Mouse (Mus musculus) heart, embryonic 10.5 days (tissue): ENCODE measurements at regions not wholly inside any gene's neighbourhood (a gene's known extent, or its start where the extent isn't known, plus 50 kb on each side); places are given as distances from the start of the nearest gene placed in this dataset.
A peak's percentile ranks its signal among the peaks of the same experiment; 100 is the strongest.
"Not testable (repeated sequence)": the region's sequence is repeated elsewhere in the genome, so short reads cannot be mapped to it uniquely, and the experiment has no call there.

Experiments used
- DNase-seq: peaks from one replicate; pipeline ENCODE4 v3.0.0-alpha.2; 2017; ENCODE audit warnings: low spot score
- H3K27ac ChIP-seq: fragments of 300-500 bp; sonication (generic); 2 replicates; pipeline ENCODE4 v1.5.1; 2016; ENCODE audit warnings: mild to moderate bottlenecking
- H3K27me3 ChIP-seq: fragments of 300-500 bp; sonication (generic); 2 replicates; pipeline ENCODE4 v1.6.1; 2016; ENCODE audit warnings: mild to moderate bottlenecking; ENCODE audit not compliant: poor library complexity, insufficient read depth, severe bottlenecking
- H3K36me3 ChIP-seq: fragments of 300-500 bp; sonication (generic); 2 replicates; pipeline ENCODE4 v1.6.1; 2016; ENCODE audit warnings: mild to moderate bottlenecking, moderate library complexity
- H3K4me1 ChIP-seq: fragments of 300-500 bp; sonication (generic); 2 replicates; pipeline ENCODE4 v1.6.1; 2016; ENCODE audit warnings: mild to moderate bottlenecking
- H3K4me3 ChIP-seq: fragments of 300-500 bp; sonication (generic); 2 replicates; pipeline ENCODE4 v1.5.1; 2016; ENCODE audit warnings: mild to moderate bottlenecking, moderate library complexity
- H3K9me3 ChIP-seq: fragments of 300-500 bp; sonication (generic); 2 replicates; pipeline ENCODE4 v1.6.1; 2016; ENCODE audit warnings: mild to moderate bottlenecking, moderate library complexity
- WGBS: fragments of 180-500 bp; shearing (Covaris S2); methylation state at CpG from one replicate; pipeline ENCODE4 v1.1.7; 2016; 5-methylcytosine and 5-hydroxymethylcytosine counted together

DNA sequence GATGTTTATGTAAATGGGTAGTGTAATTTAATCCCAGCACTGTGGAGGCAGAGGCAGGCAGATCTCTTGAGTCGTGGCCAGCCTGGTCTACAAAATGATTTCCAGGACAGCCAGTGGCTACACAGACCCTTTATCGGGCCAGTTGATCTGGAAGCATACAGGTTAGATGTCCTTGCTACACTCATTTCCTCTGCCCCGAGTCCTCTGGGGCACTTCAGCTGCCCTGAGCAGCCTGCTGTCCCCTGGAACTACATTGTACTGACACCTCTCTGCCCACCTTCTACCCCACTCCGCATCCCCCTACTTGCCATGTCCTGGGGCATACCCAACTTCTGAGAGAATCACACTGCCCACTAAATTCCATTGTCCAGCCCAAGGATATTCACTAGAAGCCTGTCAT lies 60.6 kb upstream of the Helt start:
- WGBS: 83% methylated on average over 4 of the region's 4 CpGs
- H3K27me3 ChIP-seq: no peaks in the 10 kb centered on the region

DNA sequence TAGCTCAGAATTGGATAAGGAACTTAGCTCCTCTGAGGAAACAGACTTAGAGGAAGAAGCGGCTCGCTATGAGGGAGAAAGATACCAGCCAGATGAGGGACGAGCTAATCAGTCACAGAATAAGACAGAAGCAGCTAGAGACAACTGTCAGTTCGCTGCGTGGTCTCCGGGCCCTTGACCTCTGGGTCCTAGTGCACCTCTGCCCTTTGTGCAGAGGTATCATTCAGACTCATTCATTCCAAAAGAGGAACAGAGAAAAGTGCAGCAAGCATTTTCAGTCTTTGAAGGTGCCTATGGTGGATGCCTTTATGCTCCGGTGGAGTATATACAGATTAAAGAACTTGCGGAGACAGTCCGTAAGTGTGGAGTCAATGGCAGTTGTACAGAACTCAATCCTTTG lies 63.5 kb upstream of the Helt start:
- H3K4me3 ChIP-seq, H3K36me3 ChIP-seq, H3K4me1 ChIP-seq, H3K27ac ChIP-seq, H3K9me3 ChIP-seq, H3K27me3 ChIP-seq: not testable (repeated sequence)
- peak; percentile 6 for DNase-seq
- WGBS: 89% methylated on average over 9 of the region's 9 CpGs

More for the DNA sequence above, 60.6 kb upstream of the Helt start:
- H3K9me3 ChIP-seq: peaks cover 7% of the 10 kb centered on the region; the same call in 1 of the 2 replicates
- no peaks in the 10 kb centered on the region for H3K4me1 ChIP-seq
- no peak overlapping the region for H3K4me3 ChIP-seq
- DNase-seq: peak; percentile 62
- H3K36me3 ChIP-seq: no peaks in the 10 kb centered on the region
- H3K27ac ChIP-seq: no peak overlapping the region

DNA sequence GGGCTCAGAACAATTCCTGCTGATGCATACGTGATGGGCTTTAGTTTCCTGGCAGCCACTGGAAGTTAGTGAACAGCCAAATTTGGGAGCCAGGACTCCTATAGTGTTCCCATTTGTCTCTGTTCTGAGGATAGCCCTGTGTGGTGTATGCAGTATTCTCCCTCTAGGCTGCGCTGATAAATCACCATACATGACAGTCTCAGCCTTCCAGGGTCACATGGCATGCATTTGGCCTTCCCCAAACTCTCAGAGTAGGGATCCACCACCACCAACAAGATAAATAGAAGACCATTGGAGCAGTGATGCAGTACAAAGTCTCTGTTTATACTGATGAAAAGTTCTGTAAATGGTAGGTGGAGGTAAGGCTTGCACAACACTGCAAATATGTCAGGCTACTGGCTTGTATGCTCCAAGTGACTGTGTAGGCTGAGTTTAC lies 68.4 kb upstream of the Helt start:
- H3K36me3 ChIP-seq: no peaks in the 10 kb centered on the region
- H3K27me3 ChIP-seq: no peaks in the 10 kb centered on the region
- 77% methylated on average over 2 of the region's 2 CpGs for WGBS
- no peaks in the 10 kb centered on the region for H3K9me3 ChIP-seq
- peak; percentile 54 for DNase-seq
- H3K4me1 ChIP-seq: no peaks in the 10 kb centered on the region
- no peak overlapping the region for H3K27ac ChIP-seq
- no peak overlapping the region for H3K4me3 ChIP-seq

DNA sequence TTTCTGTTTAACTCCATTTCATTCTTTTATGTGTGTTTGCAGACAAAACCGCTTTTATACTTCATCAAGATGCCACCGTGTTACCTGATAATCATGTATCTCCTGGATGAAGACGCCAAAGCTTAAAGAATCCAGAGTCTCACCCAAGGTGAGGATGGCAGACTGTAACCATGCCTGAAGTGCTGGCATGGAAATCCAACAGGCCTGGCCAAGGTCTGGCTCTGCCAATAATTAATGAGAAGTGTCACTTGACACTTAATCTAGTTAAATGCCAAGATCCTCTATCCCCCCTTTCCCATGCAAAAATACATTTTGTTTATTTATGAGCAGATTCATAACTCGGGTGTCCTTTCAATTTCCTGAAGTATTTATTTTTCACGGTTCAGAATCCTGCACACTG lies 71.2 kb upstream of the Helt start:
- Histone ChIP-seq H3K4me1 (no peaks in the 10 kb centered on the region), H3K4me3 (no peak overlapping the region), H3K9me3 (no peaks in the 10 kb centered on the region), H3K27me3 (no peaks in the 10 kb centered on the region), H3K27ac (no peak overlapping the region), H3K36me3 (no peaks in the 10 kb centered on the region)
- WGBS: 85% methylated on average over 5 of the region's 5 CpGs
- peak; percentile 22 for DNase-seq

DNA sequence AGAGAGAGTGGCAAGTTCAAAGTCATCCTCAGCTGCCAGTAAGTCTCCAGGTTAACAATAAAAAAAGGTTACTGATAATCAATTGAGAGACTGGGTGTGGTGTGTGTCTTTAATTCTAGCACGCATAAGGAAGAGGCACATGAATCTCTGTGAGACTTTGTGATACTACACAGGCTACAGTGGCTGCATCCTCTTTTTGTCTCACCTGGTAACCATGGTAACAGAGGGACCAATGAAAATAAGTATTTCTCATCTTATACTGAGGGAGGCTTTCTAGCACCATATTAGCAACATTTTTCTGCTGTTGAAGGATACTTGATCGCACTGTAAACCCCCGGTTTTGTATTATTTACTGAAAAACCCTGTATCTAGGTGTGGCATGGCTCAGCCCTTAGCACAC lies 72.7 kb upstream of the Helt start:
- H3K27ac ChIP-seq: no peak overlapping the region
- H3K4me1 ChIP-seq: no peaks in the 10 kb centered on the region
- H3K27me3 ChIP-seq: no peaks in the 10 kb centered on the region
- H3K4me3 ChIP-seq: no peak overlapping the region
- H3K36me3 ChIP-seq: no peaks in the 10 kb centered on the region
- peak; percentile 1 for DNase-seq
- WGBS: 85% methylated on average over 3 of the region's 3 CpGs
- no peaks in the 10 kb centered on the region for H3K9me3 ChIP-seq

GRCm38 (mm10) chr8:46374092-46374491 lies 79.6 kb upstream of the Helt start:
- Histone ChIP-seq H3K36me3 (no peaks in the 10 kb centered on the region), H3K27me3 (no peaks in the 10 kb centered on the region), H3K4me3 (no peak overlapping the region), H3K4me1 (no peaks in the 10 kb centered on the region), H3K27ac (no peak overlapping the region), H3K9me3 (no peaks in the 10 kb centered on the region)
- WGBS: 37% methylated on average over 4 of the region's 4 CpGs
- DNase-seq: no peak

GRCm38 (mm10) chr8:46375986-46376385 lies 81.5 kb upstream of the Helt start:
- Histone ChIP-seq H3K27ac (no peak overlapping the region), H3K27me3 (no peaks in the 10 kb centered on the region)

DNA sequence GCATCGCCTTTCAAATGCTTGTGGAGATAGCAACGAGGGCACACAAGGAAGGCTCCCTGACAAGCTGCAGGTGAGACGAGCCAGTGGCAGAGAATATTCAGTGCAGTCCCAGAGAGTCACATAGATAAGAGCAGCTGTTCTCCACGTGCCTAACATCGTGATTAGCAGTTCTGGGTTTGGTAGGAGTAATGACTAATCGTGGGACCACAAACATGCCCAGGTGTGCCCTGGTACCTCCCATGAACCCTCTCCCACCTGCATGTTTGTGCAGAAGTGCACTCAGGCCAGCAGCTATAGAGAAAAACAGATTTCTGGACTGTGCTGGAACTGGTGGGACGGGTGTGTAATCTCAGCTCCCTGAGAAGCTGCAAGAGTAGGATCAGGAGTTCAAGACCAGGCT lies 85.9 kb upstream of the Acsl1 start:
- H3K9me3 ChIP-seq: no peaks in the 10 kb centered on the region
- no peaks in the 10 kb centered on the region for H3K4me1 ChIP-seq
- H3K4me3 ChIP-seq: no peak overlapping the region
- H3K36me3 ChIP-seq: no peaks in the 10 kb centered on the region
- H3K27me3 ChIP-seq: no peaks in the 10 kb centered on the region
- H3K27ac ChIP-seq: no peak overlapping the region
- no peak for DNase-seq
- 68% methylated on average over 7 of the region's 7 CpGs for WGBS

More at GRCm38 (mm10) chr8:46375986-46376385, 81.5 kb upstream of the Helt start:
- no peaks in the 10 kb centered on the region for H3K4me1 ChIP-seq
- 70% methylated on average over 2 of the region's 2 CpGs for WGBS
- H3K9me3 ChIP-seq: no peaks in the 10 kb centered on the region
- H3K4me3 ChIP-seq: no peak overlapping the region
- DNase-seq: no peak
- no peaks in the 10 kb centered on the region for H3K36me3 ChIP-seq

DNA sequence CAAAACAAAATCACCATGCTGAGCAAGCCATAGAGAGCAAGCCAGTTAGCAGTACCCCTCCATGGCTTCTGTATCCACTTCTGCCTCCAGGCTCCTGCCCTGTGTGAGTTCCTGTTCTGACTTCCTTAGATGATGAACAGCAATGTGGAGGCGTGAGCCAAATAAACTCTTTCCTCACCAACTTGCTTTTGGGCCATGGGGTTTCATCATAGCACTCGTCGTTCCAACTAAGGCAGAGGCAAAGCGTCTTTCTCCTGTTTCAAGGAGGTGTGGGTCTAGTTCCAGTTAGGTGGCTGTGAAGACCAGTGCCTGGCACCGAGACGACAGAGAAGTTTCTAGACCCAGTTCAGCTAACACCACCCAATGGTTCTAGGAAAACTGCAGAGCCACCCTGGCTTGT lies 85.0 kb upstream of the Acsl1 start:
- Histone ChIP-seq H3K27ac (no peak overlapping the region), H3K36me3 (no peaks in the 10 kb centered on the region), H3K4me1 (no peaks in the 10 kb centered on the region), H3K4me3 (no peak overlapping the region), H3K9me3 (no peaks in the 10 kb centered on the region), H3K27me3 (no peaks in the 10 kb centered on the region)
- no peak for DNase-seq
- WGBS: 80% methylated on average over 6 of the region's 6 CpGs

DNA sequence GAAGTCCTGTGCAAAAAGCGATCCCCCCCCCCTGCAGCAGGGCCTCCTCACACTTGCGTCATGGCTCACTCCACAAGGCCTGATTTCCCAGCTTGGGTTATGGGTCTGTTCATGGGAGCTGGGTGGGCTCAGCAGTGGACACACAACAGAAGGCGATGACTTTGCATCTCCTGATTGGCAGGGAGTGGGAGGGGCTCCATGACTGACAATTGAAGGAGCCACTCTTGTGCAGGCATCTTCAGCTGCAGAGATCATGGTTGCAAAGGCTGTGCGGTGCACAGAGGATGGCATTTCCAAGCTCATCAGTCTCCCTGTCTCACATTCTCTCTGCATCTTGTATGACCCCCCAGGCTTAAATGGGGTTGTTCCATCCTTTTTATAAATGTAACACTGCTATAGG lies 84.3 kb upstream of the Acsl1 start:
- no peak overlapping the region for H3K27ac ChIP-seq
- no peaks in the 10 kb centered on the region for H3K9me3 ChIP-seq
- H3K4me1 ChIP-seq: no peaks in the 10 kb centered on the region
- no peak for DNase-seq
- no peak overlapping the region for H3K4me3 ChIP-seq
- no peaks in the 10 kb centered on the region for H3K27me3 ChIP-seq
- H3K36me3 ChIP-seq: no peaks in the 10 kb centered on the region
- 87% methylated on average over 4 of the region's 4 CpGs for WGBS

- no peak overlapping the region for H3K4me3 ChIP-seq
- no peaks in the 10 kb centered on the region for H3K36me3 ChIP-seq
- no peak overlapping the region for H3K27ac ChIP-seq
- H3K4me1 ChIP-seq: no peaks in the 10 kb centered on the region
- no peaks in the 10 kb centered on the region for H3K27me3 ChIP-seq
- H3K9me3 ChIP-seq: no peaks in the 10 kb centered on the region
- 85% methylated on average over 5 of the region's 5 CpGs for WGBS
- DNase-seq: no peak
These were observed 83.8 kb upstream of the Acsl1 start for GRCm38 (mm10) chr8:46387037-46387436.

GRCm38 (mm10) chr8:46388421-46388820 lies 82.4 kb upstream of the Acsl1 start:
- no peaks in the 10 kb centered on the region for H3K36me3 ChIP-seq
- no peaks in the 10 kb centered on the region for H3K9me3 ChIP-seq
- DNase-seq: no peak
- H3K27me3 ChIP-seq: no peaks in the 10 kb centered on the region
- WGBS: 75% methylated on average over 3 of the region's 3 CpGs
- no peak overlapping the region for H3K27ac ChIP-seq
- H3K4me3 ChIP-seq: no peak overlapping the region
- no peaks in the 10 kb centered on the region for H3K4me1 ChIP-seq

DNA sequence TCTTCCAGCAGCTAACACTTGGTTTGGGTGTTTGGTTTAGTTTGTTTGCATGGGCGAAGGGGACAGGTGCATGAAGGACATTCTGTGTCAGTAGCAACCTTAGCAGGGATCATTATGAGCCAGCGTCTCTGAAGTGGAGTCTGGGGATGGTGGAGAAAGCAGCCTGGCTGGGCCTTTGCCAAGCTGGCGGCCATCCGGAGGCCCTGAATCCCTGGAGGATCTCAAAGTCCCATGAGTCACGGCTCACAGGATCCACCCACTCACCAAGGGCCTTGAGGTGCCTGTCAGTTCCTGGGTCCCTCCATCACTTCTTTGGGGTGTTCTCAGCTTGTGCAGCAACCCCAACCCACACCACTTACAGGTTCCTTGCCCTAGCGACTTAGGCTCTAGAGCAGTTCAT lies 80.4 kb upstream of the Acsl1 start:
- no peak overlapping the region for H3K27ac ChIP-seq
- 86% methylated on average over 6 of the region's 6 CpGs for WGBS
- H3K27me3 ChIP-seq: no peaks in the 10 kb centered on the region
- no peaks in the 10 kb centered on the region for H3K36me3 ChIP-seq
- DNase-seq: no peak
- no peaks in the 10 kb centered on the region for H3K9me3 ChIP-seq
- no peak overlapping the region for H3K4me3 ChIP-seq
- no peaks in the 10 kb centered on the region for H3K4me1 ChIP-seq

- WGBS: 82% methylated on average over 6 of the region's 6 CpGs
- H3K36me3 ChIP-seq: no peaks in the 10 kb centered on the region
- no peak overlapping the region for H3K4me3 ChIP-seq
- H3K9me3 ChIP-seq: no peaks in the 10 kb centered on the region
- DNase-seq: no peak
- H3K4me1 ChIP-seq: no peaks in the 10 kb centered on the region
- H3K27ac ChIP-seq: no peak overlapping the region
- no peaks in the 10 kb centered on the region for H3K27me3 ChIP-seq
These were observed 79.2 kb upstream of the Acsl1 start for GRCm38 (mm10) chr8:46391678-46392077.
